Mouse (Mus musculus) ES-E14 (cell line): ENCODE data around the gene Fam217a.
"Not testable (repeated sequence)": the region's sequence is repeated elsewhere in the genome, so short reads cannot be mapped to it uniquely, and the experiment has no call there.

Experiments
- HCFC1 ChIP-seq: IDR thresholded peaks from 2 replicates; pipeline ENCODE4 v1.6.1; 2012; ENCODE audit warnings: low read length, inconsistent platforms, borderline replicate concordance; ENCODE audit not compliant: insufficient read depth
- MAFK ChIP-seq: IDR thresholded peaks from 2 replicates; pipeline ENCODE4 v1.6.1; 2014; ENCODE audit warnings: mild to moderate bottlenecking, low read depth, low read length, inconsistent platforms; ENCODE audit not compliant: insufficient read depth

DNA sequence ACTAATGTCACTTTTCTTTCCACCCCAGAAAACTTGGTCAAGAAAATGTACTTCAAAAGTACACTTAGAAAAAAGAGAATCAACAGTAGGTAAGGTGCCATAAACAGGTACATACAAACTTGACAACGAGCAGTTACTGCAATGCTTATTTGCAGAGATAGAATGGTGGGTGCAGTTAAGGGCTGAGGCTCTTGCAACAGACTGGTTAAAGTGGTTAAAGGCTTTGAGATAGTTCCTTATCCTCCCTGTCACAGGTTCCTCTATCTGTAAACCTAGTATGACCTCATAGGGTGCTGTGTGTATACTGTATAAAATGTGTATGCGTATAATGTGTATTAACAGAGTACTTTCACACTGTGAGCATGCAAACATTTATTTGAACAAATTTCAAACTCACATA is 27.3 kb upstream of the Fam217a start:
- TF ChIP-seq HCFC1, MAFK: not testable (repeated sequence)
